8 mouse cellular contexts compared by ENCODE assay signal in the genomic region with DNA sequence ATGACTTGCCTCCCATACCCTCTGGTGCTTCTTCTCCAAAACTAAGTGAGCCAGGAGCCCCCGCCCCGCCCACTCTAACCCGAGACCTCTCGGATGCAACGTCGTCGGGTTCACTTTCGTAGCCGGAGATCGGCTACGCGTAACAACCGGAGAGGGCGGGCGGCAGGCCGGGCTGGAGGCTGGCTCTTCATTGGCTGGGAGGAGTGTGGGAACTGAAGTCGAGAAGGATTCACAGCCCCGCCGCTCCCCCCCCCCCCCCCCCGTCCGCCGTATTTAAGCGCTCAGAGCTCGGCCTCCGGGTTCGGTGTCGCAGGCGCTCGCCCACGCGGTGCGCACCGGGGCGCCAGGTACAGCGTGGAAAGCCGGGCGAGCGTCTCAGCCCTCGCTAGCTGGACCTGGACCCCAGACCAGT. TPM values are rescaled to one million over a fixed set of nuclear protein-coding genes. Genes with fewer than 3 reads are reported as not detected.
DNase-seq lines count a peak whose midpoint lies in the region; ATAC-seq and TF ChIP-seq lines count a peak whose summit lies in the region.

A gene (plus strand): TSS at position 304 of the 412 bp plus-strand sequence.

- WGBS in hindbrain, postnatal 0 days = under 1% methylated on average over 33 of the region's 39 CpGs
- WGBS in limb, embryonic 13.5 days = under 1% methylated on average over 28 of the region's 39 CpGs
- under 1% methylated on average over 34 of the region's 39 CpGs for WGBS in midbrain, embryonic 12.5 days

- peak within 1 kb of the TSS; percentile 59 for H3K4me3 ChIP-seq in hindbrain, postnatal 0 days (ENCODE audit: low read length)
- H3K4me3 ChIP-seq in limb, embryonic 13.5 days = peak within 1 kb of the TSS; percentile 55
- peak within 1 kb of the TSS; percentile 67 for H3K4me3 ChIP-seq in midbrain, embryonic 12.5 days

- no peaks in the 10 kb centered on the region for H3K27me3 ChIP-seq in hindbrain, postnatal 0 days (ENCODE audit: insufficient read depth, low read length)
- peaks cover 39% of the 10 kb centered on the region for H3K27me3 ChIP-seq in limb, embryonic 13.5 days
- peaks cover 27% of the 10 kb centered on the region for H3K27me3 ChIP-seq in midbrain, embryonic 12.5 days

- peak within 1 kb of the TSS; percentile 82 for H3K27ac ChIP-seq in hindbrain, postnatal 0 days
- H3K27ac ChIP-seq in limb, embryonic 13.5 days = no peak within 1 kb of the TSS; the same call in 1 of the 2 replicates
- H3K27ac ChIP-seq in midbrain, embryonic 12.5 days (replicated peaks) = peak within 1 kb of the TSS; percentile 76

- H3K4me2 ChIP-seq in hindbrain, postnatal 0 days (ENCODE audit: low read depth, low read length) = peak within 1 kb of the TSS; percentile 94
- H3K4me2 ChIP-seq in limb, embryonic 13.5 days (replicated peaks) = peak within 1 kb of the TSS; percentile 95
- H3K4me2 ChIP-seq in midbrain, embryonic 12.5 days (replicated peaks) = peak within 1 kb of the TSS; percentile 93

- peak; percentile 74 for ATAC-seq in common myeloid progenitor, adult 5-6 weeks (replicated peaks; ENCODE audit: low read depth, poor library complexity, severe bottlenecking)
- peak; percentile 86 for ATAC-seq in hindbrain, postnatal 0 days
- ATAC-seq in limb, embryonic 13.5 days (ENCODE audit: low FRiP score, low read depth) = peak; percentile 74
- ATAC-seq in midbrain, embryonic 12.5 days (ENCODE audit: low FRiP score, low read depth) = peak; percentile 81

- H3K4me1 ChIP-seq in hindbrain, postnatal 0 days (ENCODE audit: insufficient read depth, low read length) = no peaks in the 10 kb centered on the region
- peaks cover 18% of the 10 kb centered on the region for H3K4me1 ChIP-seq in limb, embryonic 13.5 days
- H3K4me1 ChIP-seq in midbrain, embryonic 12.5 days = peaks cover 34% of the 10 kb centered on the region

- peak; percentile 70 for DNase-seq in urinary bladder, postnatal 14 days (ENCODE audit: low spot score)
- DNase-seq in urinary bladder, adult 18-20 months (ENCODE audit: low spot score in 2 of 2) = no peak
- peak; percentile 61 for DNase-seq in gastrocnemius, postnatal 10 days
- peak; percentile 84 for DNase-seq in hindbrain, postnatal 0 days (ENCODE audit: low spot score)
- peak; percentile 36 to 50 for DNase-seq in spleen, postnatal 14 days (ENCODE audit: low spot score in 2 of 2)

- TF ChIP-seq CTCF in hindbrain, postnatal 0 days (IDR thresholded peaks at IDR 0.05; ENCODE audit: low read depth) = no peak

- no peaks in the 10 kb centered on the region for H3K9me3 ChIP-seq in hindbrain, postnatal 0 days (ENCODE audit: low read length)
- no peaks in the 10 kb centered on the region for H3K9me3 ChIP-seq in limb, embryonic 13.5 days
- H3K9me3 ChIP-seq in midbrain, embryonic 12.5 days = no peaks in the 10 kb centered on the region

- H3K9ac ChIP-seq in hindbrain, postnatal 0 days (replicated peaks; ENCODE audit: low read length) = peak within 1 kb of the TSS; percentile 78
- peak within 1 kb of the TSS; percentile 71 for H3K9ac ChIP-seq in limb, embryonic 13.5 days
- peak within 1 kb of the TSS; percentile 77 for H3K9ac ChIP-seq in midbrain, embryonic 12.5 days (replicated peaks)

- no peaks in the 10 kb centered on the region for H3K36me3 ChIP-seq in hindbrain, postnatal 0 days (ENCODE audit: insufficient read depth, low read length)
- H3K36me3 ChIP-seq in limb, embryonic 13.5 days = no peaks in the 10 kb centered on the region
- no peaks in the 10 kb centered on the region for H3K36me3 ChIP-seq in midbrain, embryonic 12.5 days

RNA-seq across cellular contexts. Expression of the gene that starts here (rescaled TPM):
- total RNA-seq in common myeloid progenitor, adult 5-6 weeks (2017) = 0.18 and 3.1 TPM in 2 replicates
- 1 to 10 TPM; 2.7 to 3.2 TPM for total RNA-seq in gastrocnemius, postnatal 10 days (2021)
- total RNA-seq in hindbrain, postnatal 0 days (2014; rRNA removed) = 4.6 and 5.0 TPM in 2 replicates
- 3.7 and 4.0 TPM in 2 replicates for polyA plus RNA-seq in hindbrain, postnatal 0 days (2015; fragmentation: Nextera tagmentation; extraction: Ambion mirVana)
- polyA plus RNA-seq in limb, embryonic 13.5 days (2015; fragmentation: Nextera tagmentation; extraction: Ambion mirVana) = 2.0 and 2.3 TPM in 2 replicates
- polyA plus RNA-seq in midbrain, embryonic 12.5 days (2016; fragmentation: Nextera tagmentation; extraction: Ambion mirVana) = 7.6 and 8.1 TPM in 2 replicates

Comparison
In these comparisons a context has a peak if more than half of its experiments do, and no peak if none do; other contexts are left out.
1. DNase-seq: peak in urinary bladder, postnatal 14 days (single experiment), gastrocnemius, postnatal 10 days (single experiment), hindbrain, postnatal 0 days (single experiment) and spleen, postnatal 14 days (2 of 2); none in urinary bladder, adult 18-20 months (0 of 2).
2. Peak in every context shown above with its lines, with median percentiles within 50 percentile points of each other: ATAC-seq, H3K4me2 ChIP-seq, H3K4me3 ChIP-seq and H3K9ac ChIP-seq.